Mouse (Mus musculus) spleen, postnatal 4 days (tissue): ENCODE measurements around the gene Actbl2.

ENCODE experiments used
- DNase-seq, 2 experiments: peaks; one replicate each; pipeline ENCODE4 v3.0.0; 2022; ENCODE audit warnings: low spot score in 2 of 2

Actbl2 gene

GRCm38 (mm10) chr13:111254713-111255112 lies at the start of gene Actbl2:
Gene Actbl2 (plus strand): TSS chr13:111255013.
- no peak for DNase-seq

DNA sequence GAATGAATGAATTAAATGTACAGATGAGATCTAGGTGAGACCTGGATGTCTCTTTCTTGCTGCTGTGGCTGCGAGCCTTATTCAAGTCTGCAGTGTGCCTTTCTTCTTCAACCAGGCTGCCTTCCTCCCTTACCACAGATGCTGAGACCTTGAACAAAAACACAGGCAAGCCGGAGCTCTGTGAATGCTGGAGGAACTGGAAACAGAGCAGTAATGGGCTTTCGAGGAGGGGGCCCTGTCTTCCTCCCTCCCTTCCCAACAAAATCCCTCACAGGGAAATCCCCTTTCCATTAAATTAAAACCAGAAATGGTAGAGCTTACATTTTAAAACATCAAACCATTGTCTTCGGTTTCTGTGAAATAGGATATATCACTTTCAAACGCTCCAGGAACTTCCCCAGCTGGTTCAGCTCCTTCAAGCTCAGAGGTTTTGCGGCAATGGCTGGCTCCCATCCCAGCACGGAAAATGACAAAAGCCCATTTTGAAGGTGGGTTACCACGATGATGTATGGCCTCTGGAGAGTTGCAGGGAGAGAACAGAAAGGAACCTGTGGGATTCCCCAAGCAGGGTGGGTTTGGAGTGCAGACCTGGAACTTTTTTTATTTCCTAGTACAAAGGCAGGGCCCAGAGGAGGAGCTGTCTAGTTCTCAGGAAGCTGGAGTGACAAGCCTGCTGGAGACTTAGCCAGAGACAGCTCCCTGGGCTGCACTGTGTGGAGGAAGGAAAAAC lies 44.0 kb upstream of the Actbl2 start:
- no peak for DNase-seq

GRCm38 (mm10) chr13:111228768-111229167 lies 26.0 kb upstream of the Actbl2 start:
- DNase-seq: no peak

- DNase-seq: no peak
These were observed 25.3 kb upstream of the Actbl2 start for GRCm38 (mm10) chr13:111229541-111229940.

GRCm38 (mm10) chr13:111232416-111232815 lies 22.4 kb upstream of the Actbl2 start:
- DNase-seq: no peak

GRCm38 (mm10) chr13:111233356-111233755 lies 21.5 kb upstream of the Actbl2 start:
- DNase-seq: no peak

DNA sequence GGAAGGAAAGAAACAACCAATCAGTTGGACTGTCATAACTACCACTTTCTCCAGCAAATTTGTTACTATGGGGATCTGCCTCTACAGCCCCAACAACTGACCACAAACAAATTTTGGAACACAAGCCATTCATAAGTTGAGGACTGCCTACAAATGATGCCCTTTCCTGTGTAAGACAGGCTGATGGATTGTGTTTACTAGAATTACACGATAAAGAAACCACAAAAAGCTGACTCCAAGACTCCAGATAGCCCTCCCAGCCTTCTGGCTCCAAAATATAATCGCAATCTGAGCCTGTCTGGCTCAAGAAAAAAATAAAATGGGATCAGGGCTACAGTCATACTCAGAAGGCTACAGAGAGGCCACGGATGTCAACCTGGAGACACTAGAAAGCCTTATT lies 20.2 kb upstream of the Actbl2 start:
- no peak for DNase-seq

GRCm38 (mm10) chr13:111235719-111236166 lies 19.1 kb upstream of the Actbl2 start:
- no peak for DNase-seq

GRCm38 (mm10) chr13:111236461-111236864 lies 18.4 kb upstream of the Actbl2 start:
- DNase-seq: no peak

- DNase-seq: no peak
These were observed 17.5 kb upstream of the Actbl2 start for GRCm38 (mm10) chr13:111237296-111237695.

DNA sequence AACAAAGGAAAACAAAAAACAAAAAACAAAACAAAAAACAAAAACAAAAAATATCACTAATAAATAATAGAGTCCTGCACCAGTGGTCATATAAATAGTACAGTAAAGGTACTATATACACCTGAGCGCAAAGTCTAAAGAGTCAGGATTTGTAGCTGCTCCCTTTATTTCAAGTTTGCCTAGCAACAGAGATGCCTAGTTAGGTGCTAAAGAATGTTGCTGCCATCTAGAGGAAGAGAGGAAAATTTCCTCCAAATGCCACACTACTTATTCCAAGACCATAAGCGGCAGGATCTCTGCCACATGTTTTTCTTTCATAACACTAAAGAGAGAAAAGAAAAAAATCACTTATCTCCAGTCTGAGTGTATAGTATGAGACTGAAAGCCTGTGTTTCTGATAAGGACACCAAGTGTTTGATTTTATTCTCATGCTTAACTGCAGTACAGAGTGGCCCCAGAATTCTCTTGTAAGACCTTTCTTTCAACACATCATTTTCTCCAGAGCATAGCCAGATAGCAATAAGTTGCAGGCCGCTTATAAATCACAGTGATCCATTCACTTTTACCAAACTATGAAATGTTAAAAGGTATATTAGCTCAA lies 16.8 kb upstream of the Actbl2 start:
- no peak for DNase-seq

- no peak for DNase-seq
These were observed 3.7 kb upstream of the Actbl2 start for GRCm38 (mm10) chr13:111251106-111251505.

DNA sequence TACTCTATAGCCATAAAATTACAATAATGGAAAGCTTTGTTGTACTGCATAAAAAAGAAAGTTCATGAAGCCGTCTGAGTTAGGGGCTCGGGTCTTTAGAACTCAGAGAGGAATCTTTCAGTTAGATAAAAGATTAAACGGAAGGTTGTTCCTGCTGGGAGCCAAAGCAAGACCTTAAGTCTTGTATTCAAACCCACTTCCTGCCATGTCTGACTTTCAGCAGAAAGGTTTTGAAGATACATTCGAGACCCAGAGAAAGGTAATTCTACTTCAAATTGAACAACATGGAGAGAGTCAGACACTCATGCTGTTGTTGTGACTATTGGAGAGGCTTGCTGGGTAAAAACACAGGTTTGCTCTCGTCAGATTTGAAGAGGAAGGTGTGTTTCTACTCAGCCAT lies 3.0 kb upstream of the Actbl2 start:
- DNase-seq: no peak

GRCm38 (mm10) chr13:111258016-111258415 lies 3.2 kb downstream of the Actbl2 start:
- no peak for DNase-seq

- no peak for DNase-seq
These were observed 3.7 kb downstream of the Actbl2 start for GRCm38 (mm10) chr13:111258424-111259092.

- DNase-seq: no peak
These were observed 4.3 kb downstream of the Actbl2 start for GRCm38 (mm10) chr13:111259093-111259491.

DNA sequence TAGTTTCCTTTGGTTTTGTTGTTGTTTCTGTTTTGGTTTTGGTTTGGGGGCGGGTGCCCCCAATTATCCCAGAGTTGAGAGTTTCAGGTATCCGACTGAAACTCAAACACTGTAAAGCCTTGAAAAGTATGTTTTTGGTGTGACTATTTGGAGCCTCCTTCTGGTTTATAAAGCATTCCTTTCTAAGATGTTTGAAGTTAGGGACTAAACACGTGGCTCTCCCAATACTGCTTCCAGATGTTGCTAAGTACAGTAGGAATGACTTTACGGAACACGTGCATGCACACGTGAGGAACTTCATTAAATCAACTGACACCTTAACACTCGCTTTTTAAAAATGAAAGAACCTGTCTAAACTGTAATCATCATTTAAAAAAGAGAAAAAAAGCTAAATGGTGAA lies 4.9 kb downstream of the Actbl2 start:
- no peak for DNase-seq

DNA sequence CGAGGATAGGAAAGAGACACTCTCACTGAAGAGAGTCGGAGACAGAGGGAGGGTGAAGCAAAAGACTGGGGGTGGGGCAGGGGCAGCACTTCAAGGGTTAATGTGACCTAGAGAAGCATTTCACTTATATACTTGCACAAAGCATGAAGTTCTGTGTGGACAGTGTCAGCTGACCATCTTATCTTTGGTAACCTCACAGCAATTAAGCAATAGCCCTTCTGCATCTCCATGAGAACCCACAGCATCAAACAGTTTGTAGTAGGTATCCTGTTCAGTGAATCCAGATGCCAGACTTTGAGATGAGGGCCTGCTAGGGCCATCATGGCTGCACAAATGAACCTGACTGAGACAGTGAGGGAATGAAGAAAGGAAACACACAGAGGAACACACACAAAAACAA lies 8.4 kb downstream of the Actbl2 start:
- no peak for DNase-seq

DNA sequence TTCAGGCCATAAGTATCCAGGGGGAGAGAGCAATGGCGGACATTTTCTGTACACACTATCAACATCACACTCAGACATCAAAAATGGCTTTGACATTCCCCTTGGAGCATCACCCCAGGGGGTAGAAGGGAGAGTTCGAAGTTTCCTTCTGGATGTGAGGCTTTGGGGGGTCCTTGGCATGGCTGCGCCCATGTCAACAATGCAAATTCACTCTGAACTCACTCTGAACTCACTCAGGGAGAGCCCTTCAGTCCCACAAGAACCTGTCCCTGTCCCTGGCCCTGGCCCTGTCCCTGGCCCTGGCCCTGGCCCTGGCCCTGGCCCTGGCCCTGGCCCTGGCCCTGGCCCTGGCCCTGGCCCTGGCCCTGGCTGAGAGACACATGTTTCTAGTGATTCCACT lies 8.9 kb downstream of the Actbl2 start:
- no peak for DNase-seq

DNA sequence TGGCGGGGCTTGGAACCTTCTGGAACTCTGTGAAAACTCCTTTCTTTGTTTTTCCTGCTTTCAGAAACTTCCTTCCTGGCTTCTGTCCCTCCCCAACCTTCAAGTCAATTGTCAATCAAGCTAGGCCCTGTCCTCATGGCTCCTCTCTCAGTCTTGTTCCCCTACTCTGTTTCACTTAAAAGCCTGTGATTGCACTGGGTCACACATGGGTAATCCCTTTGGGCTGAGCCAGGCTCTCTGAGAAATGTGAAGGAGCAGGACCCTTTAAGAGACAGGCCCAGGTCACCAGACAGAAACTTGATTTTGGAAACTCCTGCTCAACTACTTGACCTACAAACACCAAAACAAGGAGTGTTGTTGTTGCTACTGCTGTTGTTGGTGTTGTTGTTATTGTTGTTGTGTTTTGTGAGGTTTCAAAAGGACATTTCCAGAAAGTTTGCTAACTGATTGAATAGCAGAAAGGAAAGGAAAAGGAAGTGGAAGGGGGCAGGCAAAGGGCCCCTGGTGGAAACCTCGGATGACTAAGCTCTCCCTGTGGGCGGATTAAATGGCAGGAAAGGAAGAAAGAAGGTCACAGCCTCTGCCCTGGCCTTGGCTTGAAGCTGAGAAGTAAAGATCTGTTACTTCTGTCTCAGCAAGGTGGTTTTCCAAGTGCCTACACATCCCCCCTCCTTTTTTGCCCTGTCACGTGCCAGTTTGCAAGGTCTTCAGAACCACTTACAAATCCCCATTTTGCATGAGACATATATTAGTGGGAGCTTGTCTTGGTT lies 10.6 kb downstream of the Actbl2 start:
- no peak for DNase-seq

DNA sequence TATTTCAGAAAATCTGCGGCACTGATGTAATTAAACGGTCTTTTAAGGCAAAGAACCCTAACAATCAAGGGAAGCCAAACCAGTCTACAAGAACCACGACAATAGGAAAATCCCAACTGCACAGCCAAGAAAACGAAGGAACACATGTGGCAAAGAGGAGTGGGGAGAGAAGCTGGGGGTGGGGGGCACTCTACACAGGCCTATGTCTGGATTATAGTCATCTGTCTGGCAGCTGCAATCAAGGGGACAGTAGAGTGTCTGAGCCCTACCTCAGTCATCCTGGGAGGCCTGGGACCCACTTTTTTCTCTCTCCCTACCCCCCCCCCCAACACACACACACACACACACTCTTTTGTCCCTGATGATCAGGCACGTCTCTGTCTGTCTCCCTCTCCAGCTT lies 12.0 kb downstream of the Actbl2 start:
- no peak for DNase-seq

DNA sequence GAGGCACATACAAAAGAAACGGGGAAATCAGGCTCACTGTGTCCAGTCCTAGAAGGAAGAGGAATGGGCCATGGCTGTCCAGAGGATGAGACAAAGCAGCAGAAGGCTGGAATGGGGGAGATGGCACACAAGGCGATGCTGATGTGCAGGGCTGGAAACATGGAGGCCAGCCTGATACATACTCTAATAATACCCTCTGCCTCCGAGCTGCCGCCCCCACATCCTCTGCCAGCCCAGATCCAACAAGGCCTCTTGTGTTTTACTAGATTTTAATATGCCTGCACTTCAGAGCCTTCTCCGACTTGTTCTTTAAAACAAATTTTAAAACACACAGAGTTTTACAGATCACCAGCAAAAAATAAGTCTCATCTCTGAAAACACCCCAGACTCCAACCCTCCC lies 14.2 kb downstream of the Actbl2 start:
- DNase-seq: no peak
